Mouse (Mus musculus) testis, postnatal 10 days (tissue): Measurements from ENCODE around the gene Kcnk12.

ENCODE experiments used
- DNase-seq: peaks from one replicate; pipeline ENCODE4 v3.0.0; 2021; ENCODE audit warnings: low spot score

Kcnk12 gene

GRCm38 (mm10) chr17:87785721-87786120, 12.1 kb downstream of the Kcnk12 start:
- DNase-seq = peak; percentile 30

- DNase-seq = peak; percentile 19
Observed at GRCm38 (mm10) chr17:87784911-87785310, 12.9 kb downstream of the Kcnk12 start.

GRCm38 (mm10) chr17:87784141-87784831, 13.5 kb downstream of the Kcnk12 start:
- DNase-seq = peak; percentile 25

GRCm38 (mm10) chr17:87781244-87781643, 16.6 kb downstream of the Kcnk12 start:
- no peak for DNase-seq

GRCm38 (mm10) chr17:87780164-87780563, 17.6 kb downstream of the Kcnk12 start:
- DNase-seq = no peak

- no peak for DNase-seq
Observed at GRCm38 (mm10) chr17:87774982-87775381, 22.8 kb downstream of the Kcnk12 start.

GRCm38 (mm10) chr17:87773175-87773574, 24.6 kb downstream of the Kcnk12 start:
- no peak for DNase-seq

- DNase-seq = no peak
Observed at GRCm38 (mm10) chr17:87770766-87771165, 27.0 kb downstream of the Kcnk12 start.

GRCm38 (mm10) chr17:87766888-87767287, 30.9 kb downstream of the Kcnk12 start:
- DNase-seq = no peak

- no peak for DNase-seq
Observed at GRCm38 (mm10) chr17:87765031-87765430, 32.8 kb downstream of the Kcnk12 start.

GRCm38 (mm10) chr17:87763146-87763545, 34.6 kb downstream of the Kcnk12 start:
- no peak for DNase-seq

GRCm38 (mm10) chr17:87760315-87760714, 37.5 kb downstream of the Kcnk12 start:
- DNase-seq = peak; percentile 52

GRCm38 (mm10) chr17:87745926-87746888, 51.6 kb downstream of the Kcnk12 start:
- DNase-seq = peak; percentile 49

- DNase-seq = no peak
Observed at GRCm38 (mm10) chr17:87744985-87745925, 52.5 kb downstream of the Kcnk12 start.

GRCm38 (mm10) chr17:87739835-87740234, 58.0 kb downstream of the Kcnk12 start:
- no peak for DNase-seq

GRCm38 (mm10) chr17:87737144-87737543, 60.6 kb downstream of the Kcnk12 start:
- DNase-seq = no peak

- DNase-seq = no peak
Observed at GRCm38 (mm10) chr17:87734471-87734870, 63.3 kb downstream of the Kcnk12 start.

GRCm38 (mm10) chr17:87731962-87732361, 65.8 kb downstream of the Kcnk12 start:
- no peak for DNase-seq

GRCm38 (mm10) chr17:87726489-87727356, 71.1 kb downstream of the Kcnk12 start:
- DNase-seq = no peak

GRCm38 (mm10) chr17:87724727-87725126, 73.1 kb downstream of the Kcnk12 start:
- no peak for DNase-seq

GRCm38 (mm10) chr17:87700101-87700500, 97.7 kb downstream of the Kcnk12 start:
- DNase-seq = peak; percentile 23
